Comparison of ENCODE assay signal across 27 mouse cellular contexts in genomic region chr5:136049926-136050325, GRCm38 (mm10). TPM values are rescaled to one million over a fixed set of nuclear protein-coding genes. Genes with fewer than 3 reads are reported as not detected.
DNase-seq lines count a peak whose midpoint lies in the region; ATAC-seq and TF ChIP-seq lines count a peak whose summit lies in the region.
"Had no signal": no experiment of that assay in that cellular context is flagged by ENCODE, and none has a peak within 500 bp of the region (broad histone marks: within the 10 kb centered on the region; RNA-seq: fewer than 3 reads in every experiment).

No protein-coding gene starts in this region.

- TF ChIP-seq EP300 in heart, adult 2 months (IDR thresholded peaks at IDR 0.05; ENCODE audit: insufficient read depth, low read depth, low read length) = no peak

- intact Hi-C loops in heart, adult 2 months (cut with DNase I) = loop anchor here (5.0 kb wide), 3 partner anchors 37 to 148 kb away; no protein-coding TSS in a partner anchor

- peak overlapping the region; percentile 16; the same call in 1 of the 2 replicates for H3K27ac ChIP-seq in heart, embryonic 13.5 days (replicated peaks)
- no peak overlapping the region for H3K27ac ChIP-seq in heart, adult 2 months
- H3K27ac ChIP-seq in neural tube, embryonic 15.5 days (replicated peaks) = no peak overlapping the region
- H3K27ac ChIP-seq: layer of hippocampus, adult 2 months; midbrain, embryonic 15.5 days had no signal

- H3K4me1 ChIP-seq in heart, embryonic 13.5 days = peaks cover 18% of the 10 kb centered on the region
- peaks cover 1% of the 10 kb centered on the region; the same call in 1 of the 2 replicates for H3K4me1 ChIP-seq in heart, adult 2 months (ENCODE audit: control insufficient read depth, insufficient read depth, low read length)
- peaks cover 14% of the 10 kb centered on the region for H3K4me1 ChIP-seq in neural tube, embryonic 15.5 days

- no peak for TF ChIP-seq CTCF in heart, adult 2 months (IDR thresholded peaks at IDR 0.05)

- WGBS in heart, embryonic 13.5 days = 61% methylated on average over 6 of the region's 6 CpGs
- 65% methylated on average over 6 of the region's 6 CpGs for WGBS in heart, adult 2 months
- 42% methylated on average over 6 of the region's 6 CpGs for WGBS in neural tube, embryonic 15.5 days

- DNase-seq in adrenal gland, adult (ENCODE audit: inconsistent age in 2 of 2, low spot score in 1 of 2) = peak; percentile 25 to 61
- DNase-seq in adrenal gland, adult 8-10 months = no peak
- DNase-seq in heart, adult 2 months = no peak
- DNase-seq in neural tube, embryonic 10.5 days (ENCODE audit: extremely low spot score, low spot score) = peak; percentile 31
- DNase-seq in mesoderm, embryonic 11.5 days (ENCODE audit: low read depth, low spot score) = peak; percentile 36
- DNase-seq in cerebellum, postnatal 36 days = no peak
- DNase-seq: adrenal gland, postnatal 14 days; cerebellum, adult 9-10 months; gastrocnemius, postnatal 25 days; kidney, adult 11 months; left cerebral cortex, postnatal 4 days; liver; lung, postnatal 10 days; right cerebral cortex, postnatal 25 days had no signal

- no peaks in the 10 kb centered on the region for H3K9me3 ChIP-seq in heart, embryonic 13.5 days
- no peaks in the 10 kb centered on the region for H3K9me3 ChIP-seq in neural tube, embryonic 15.5 days (replicated peaks)
- H3K9me3 ChIP-seq: midbrain, embryonic 15.5 days had no signal

- H3K36me3 ChIP-seq in heart, embryonic 13.5 days = no peaks in the 10 kb centered on the region
- no peaks in the 10 kb centered on the region for H3K36me3 ChIP-seq in heart, adult 2 months (ENCODE audit: control insufficient read depth, insufficient read depth, low read length)
- no peaks in the 10 kb centered on the region for H3K36me3 ChIP-seq in neural tube, embryonic 15.5 days
- H3K36me3 ChIP-seq: midbrain, embryonic 15.5 days had no signal

- no peaks in the 10 kb centered on the region for H3K79me2 ChIP-seq in heart, adult 2 months (replicated peaks; ENCODE audit: control insufficient read depth, insufficient read depth, low read length)

- no peaks in the 10 kb centered on the region for H3K27me3 ChIP-seq in heart, embryonic 13.5 days (replicated peaks)
- H3K27me3 ChIP-seq in heart, adult 2 months (ENCODE audit: control insufficient read depth, insufficient read depth, low read length) = no peaks in the 10 kb centered on the region
- no peaks in the 10 kb centered on the region for H3K27me3 ChIP-seq in neural tube, embryonic 15.5 days (replicated peaks)
- H3K27me3 ChIP-seq: midbrain, embryonic 15.5 days had no signal

- no peak overlapping the region for H3K4me3 ChIP-seq in heart, embryonic 13.5 days
- no peak overlapping the region for H3K4me3 ChIP-seq in heart, adult 2 months
- H3K4me3 ChIP-seq in neural tube, embryonic 15.5 days (replicated peaks) = no peak overlapping the region
- H3K4me3 ChIP-seq: layer of hippocampus, adult 2 months; megakaryocyte, embryonic 14.5 days; midbrain, embryonic 15.5 days had no signal

- no peak overlapping the region for H3K9ac ChIP-seq in heart, embryonic 13.5 days
- H3K9ac ChIP-seq in heart, adult 2 months (ENCODE audit: low read depth, low read length) = no peak overlapping the region
- no peak overlapping the region for H3K9ac ChIP-seq in neural tube, embryonic 15.5 days (replicated peaks)
- H3K9ac ChIP-seq: midbrain, embryonic 15.5 days had no signal

- ATAC-seq in heart, embryonic 13.5 days (ENCODE audit: extremely low read depth, insufficient number of reproducible peaks, low FRiP score, low TSS enrichment) = no peak
- ATAC-seq in neural tube, embryonic 15.5 days (ENCODE audit: low FRiP score) = no peak
- ATAC-seq: forebrain, embryonic 14.5 days; midbrain, embryonic 15.5 days had no signal

- TF ChIP-seq POLR2A in heart, adult 2 months (IDR thresholded peaks at IDR 0.05; ENCODE audit: insufficient read depth, low read depth, low read length) = no peak

- no peak overlapping the region for H3K4me2 ChIP-seq in heart, embryonic 13.5 days
- H3K4me2 ChIP-seq in neural tube, embryonic 15.5 days = no peak overlapping the region
- H3K4me2 ChIP-seq: midbrain, embryonic 15.5 days had no signal

RNA-seq across cellular contexts. Expression of gene Upk3bl, which starts 4.4 kb away (rescaled TPM):
- total RNA-seq in adrenal gland, adult 8-10 months (2022) = under 1 TPM in 1 of 4 experiments, not detected in 3; 0.41 TPM
- polyA plus RNA-seq in heart, embryonic 13.5 days (2015; fragmentation: Nextera tagmentation; extraction: Ambion mirVana) = 0.13 and 0.43 TPM in 2 replicates
- total RNA-seq in heart, adult 2 months (2021) = not detected
- not detected in 2 replicates for polyA plus RNA-seq in heart, adult 2 months (2012; rRNA removed)
- 1.2 TPM in 1 of 2 replicates, not detected in the other for polyA plus RNA-seq in neural tube, embryonic 15.5 days (2015; fragmentation: Nextera tagmentation; extraction: Ambion mirVana)
- total RNA-seq: adrenal gland, postnatal 14 days; CH12.LX; gastrocnemius, postnatal 25 days; heart, adult 8-10 months; hematopoietic stem cell, adult 5-6 weeks; layer of hippocampus, adult 2 months; left cerebral cortex, postnatal 4 days; MEL had no signal
- polyA plus RNA-seq: forebrain, embryonic 14.5 days; liver, embryonic 16.5 days; midbrain, embryonic 15.5 days; spleen, adult 2 months had no signal

RNA-seq across cellular contexts. Expression of gene Upk3b, which starts 11.6 kb away (rescaled TPM):
- 1 to 10 TPM; 2.8 to 6.9 (median 5.4) TPM for total RNA-seq in adrenal gland, adult 8-10 months (2022)
- 41.2 and 54.6 TPM in 2 replicates for polyA plus RNA-seq in heart, embryonic 13.5 days (2015; fragmentation: Nextera tagmentation; extraction: Ambion mirVana)
- 10 to 100 TPM; 16.7 to 18.6 TPM for total RNA-seq in heart, adult 2 months (2021)
- 25.8 and 30.5 TPM in 2 replicates for polyA plus RNA-seq in heart, adult 2 months (2012; rRNA removed)
- 1.1 and 3.7 TPM in 2 replicates for polyA plus RNA-seq in neural tube, embryonic 15.5 days (2015; fragmentation: Nextera tagmentation; extraction: Ambion mirVana)
- total RNA-seq: CH12.LX; hematopoietic stem cell, adult 5-6 weeks; layer of hippocampus, adult 2 months; left cerebral cortex, postnatal 4 days; MEL had no signal
- polyA plus RNA-seq: cortical plate, adult 2 months; forebrain, embryonic 14.5 days; midbrain, embryonic 15.5 days had no signal

RNA-seq across cellular contexts. Expression of gene Rasa4, which starts 33.8 kb away (rescaled TPM):
- total RNA-seq in adrenal gland, adult 8-10 months (2022) = 10 to 100 TPM; 15.0 to 39.0 (median 29.5) TPM
- 1.6 TPM in 2 replicates for polyA plus RNA-seq in heart, embryonic 13.5 days (2015; fragmentation: Nextera tagmentation; extraction: Ambion mirVana)
- 1 to 10 TPM; 3.8 to 4.7 TPM for total RNA-seq in heart, adult 2 months (2021)
- polyA plus RNA-seq in heart, adult 2 months (2012; rRNA removed) = 6.0 and 8.1 TPM in 2 replicates
- polyA plus RNA-seq in neural tube, embryonic 15.5 days (2015; fragmentation: Nextera tagmentation; extraction: Ambion mirVana) = 19.2 and 21.4 TPM in 2 replicates

RNA-seq across cellular contexts. Expression of gene Dtx2, which starts 55.3 kb away (rescaled TPM):
- total RNA-seq in adrenal gland, adult 8-10 months (2022) = 10 to 100 TPM; 13.0 to 17.6 (median 16.9) TPM
- 23.0 and 23.9 TPM in 2 replicates for polyA plus RNA-seq in heart, embryonic 13.5 days (2015; fragmentation: Nextera tagmentation; extraction: Ambion mirVana)
- total RNA-seq in heart, adult 2 months (2021) = 1 to 10 TPM; 6.3 to 7.3 TPM
- polyA plus RNA-seq in heart, adult 2 months (2012; rRNA removed) = 9.7 and 10.9 TPM in 2 replicates
- polyA plus RNA-seq in neural tube, embryonic 15.5 days (2015; fragmentation: Nextera tagmentation; extraction: Ambion mirVana) = 22.5 and 25.2 TPM in 2 replicates

Comparison
In these comparisons a context has a peak if more than half of its experiments do, and no peak if none do; other contexts are left out.
1. DNase-seq: peak in adrenal gland, adult (2 of 2), neural tube, embryonic 10.5 days (single experiment) and mesoderm, embryonic 11.5 days (single experiment); none in adrenal gland, adult 8-10 months (single experiment), heart, adult 2 months (0 of 2) and cerebellum, postnatal 36 days (0 of 2).